Mouse (Mus musculus) lung, postnatal 0 days (tissue): ENCODE measurements around the gene Iqcf1. TPM values are rescaled to one million over a fixed set of nuclear protein-coding genes. Genes with fewer than 3 reads are reported as not detected.

ENCODE experiments used
- ATAC-seq: fragments of 200-750 bp; cut with Nextera tagmentation; 2 replicates; pipeline ENCODE4 v1.8.0; 2017; ENCODE audit warnings: moderate library complexity
- DNase-seq: peaks from one replicate; pipeline ENCODE4 v3.0.0-alpha.2; 2016; ENCODE audit warnings: low spot score
- H3K27ac ChIP-seq: fragments of 300-500 bp; sonication (generic); 2 replicates; pipeline ENCODE4 v1.5.1; 2014; ENCODE audit warnings: antibody characterized with exemption, mild to moderate bottlenecking, low read length, mixed read lengths
- H3K27me3 ChIP-seq: fragments of 300-500 bp; sonication (generic); replicated peaks from 2 replicates; pipeline ENCODE4 v1.6.1; 2014; ENCODE audit warnings: low read length, mixed read lengths; ENCODE audit not compliant: insufficient read depth
- H3K36me3 ChIP-seq: fragments of 300-500 bp; sonication (generic); 2 replicates; pipeline ENCODE4 v1.6.1; 2014; ENCODE audit warnings: low read length, mixed read lengths; ENCODE audit not compliant: insufficient read depth
- H3K4me1 ChIP-seq: fragments of 300-500 bp; sonication (generic); 2 replicates; pipeline ENCODE4 v1.6.1; 2014; ENCODE audit warnings: antibody characterized with exemption, low read depth, low read length, mixed read lengths; ENCODE audit not compliant: insufficient read depth
- H3K4me2 ChIP-seq: fragments of 300-500 bp; sonication (generic); replicated peaks from 2 replicates; pipeline ENCODE4 v1.6.1; 2014; ENCODE audit warnings: low read depth, mild to moderate bottlenecking, low read length, moderate library complexity, mixed read lengths
- H3K4me3 ChIP-seq: fragments of 300-500 bp; sonication (generic); 2 replicates; pipeline ENCODE4 v1.5.1; 2014; ENCODE audit warnings: low read depth, low read length
- H3K9ac ChIP-seq: fragments of 300-500 bp; sonication (generic); replicated peaks from 2 replicates; pipeline ENCODE4 v1.6.1; 2014; ENCODE audit warnings: low read depth, mild to moderate bottlenecking
- H3K9me3 ChIP-seq: fragments of 300-500 bp; sonication (generic); 2 replicates; pipeline ENCODE4 v1.6.1; 2016; ENCODE audit warnings: low read length, mixed read lengths
- CTCF ChIP-seq: IDR thresholded peaks from 2 replicates; pipeline ENCODE4 v1.5.1; 2016; ENCODE audit warnings: antibody characterized with exemption, mild to moderate bottlenecking
- EP300 ChIP-seq: IDR thresholded peaks from 2 replicates; pipeline ENCODE4 v1.6.1; 2016; ENCODE audit warnings: antibody characterized with exemption, mild to moderate bottlenecking, control low read depth
- WGBS: fragments of 180-500 bp; shearing (Covaris S2); extraction: QIAGEN DNeasy Blood & Tissue Kit; methylation state at CpG from one replicate; pipeline ENCODE4 v1.1.7; 2014; 5-methylcytosine and 5-hydroxymethylcytosine counted together
- polyA plus RNA-seq: library from polyadenylated mRNA; unstranded; fragments of >200 nt; fragmentation: Nextera tagmentation; extraction: Ambion mirVana; gene quantifications from 2 replicates; pipeline ENCODE4 v1.2.1, GENCODE M21; 2015

Iqcf1 gene
- polyA plus RNA-seq, 1 experiment from 2014 or later: not detected

DNA sequence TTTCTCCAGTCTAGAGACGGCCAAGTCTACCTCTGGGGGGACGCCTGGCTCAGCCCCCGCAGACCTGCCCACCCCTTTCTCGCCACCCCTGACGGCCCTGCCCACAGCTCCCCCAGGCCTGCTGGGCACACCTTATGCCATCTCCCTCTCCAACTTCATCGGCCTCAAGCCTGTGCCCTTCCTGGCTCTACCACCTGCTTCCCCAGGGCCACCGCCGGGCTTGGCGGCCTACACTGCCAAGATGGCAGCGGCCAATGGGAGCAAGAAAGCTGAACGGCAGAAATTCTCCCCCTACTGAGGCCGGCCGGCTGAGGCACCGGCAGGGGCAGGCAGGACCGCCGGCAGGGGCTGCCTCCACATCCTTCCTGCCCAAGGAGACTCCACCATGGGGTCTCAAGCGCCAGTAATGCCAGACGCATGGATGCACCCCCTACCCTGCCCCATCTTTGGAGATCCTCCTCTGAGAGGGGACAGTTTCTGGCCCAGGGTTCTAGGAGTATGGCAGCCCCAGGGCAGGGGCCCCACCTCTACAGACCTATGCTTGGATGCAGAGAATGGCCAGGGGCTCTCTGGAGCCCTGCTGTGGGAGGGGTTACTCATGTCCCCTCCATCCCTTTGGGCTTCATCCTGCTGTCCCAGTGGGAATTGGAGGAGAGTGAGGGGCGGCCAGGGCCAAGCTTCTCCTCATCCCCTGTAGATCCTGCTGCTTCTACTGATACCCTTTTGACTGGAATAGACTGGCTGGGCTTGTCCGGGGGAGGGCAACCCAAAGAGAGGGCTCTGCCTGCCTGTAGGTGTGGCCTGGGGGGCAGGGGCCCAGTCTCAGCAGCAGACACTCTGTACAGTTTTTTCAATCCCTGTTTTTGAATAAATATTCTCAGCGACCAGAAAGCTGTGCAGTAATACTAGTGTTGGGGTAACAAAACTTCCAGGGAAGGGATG is 36.4 kb upstream of the Iqcf1 start:
- Histone ChIP-seq H3K27me3 (0 out of 2 replicates have a peak, but pooled peaks cover 5% of the 10 kb centered on the region), H3K4me3 (no peak overlapping the region), H3K36me3 (peaks cover 9% of the 10 kb centered on the region), H3K4me1 (peaks cover 4% of the 10 kb centered on the region), H3K27ac (no peak overlapping the region), H3K9ac (no peak overlapping the region), H3K4me2 (no peak overlapping the region), H3K9me3 (no peaks in the 10 kb centered on the region)
- no peak for TF ChIP-seq EP300
- no peak for TF ChIP-seq CTCF
- no peak for DNase-seq
- ATAC-seq: no peak
- WGBS: 85% methylated on average over 21 of the region's 21 CpGs

DNA sequence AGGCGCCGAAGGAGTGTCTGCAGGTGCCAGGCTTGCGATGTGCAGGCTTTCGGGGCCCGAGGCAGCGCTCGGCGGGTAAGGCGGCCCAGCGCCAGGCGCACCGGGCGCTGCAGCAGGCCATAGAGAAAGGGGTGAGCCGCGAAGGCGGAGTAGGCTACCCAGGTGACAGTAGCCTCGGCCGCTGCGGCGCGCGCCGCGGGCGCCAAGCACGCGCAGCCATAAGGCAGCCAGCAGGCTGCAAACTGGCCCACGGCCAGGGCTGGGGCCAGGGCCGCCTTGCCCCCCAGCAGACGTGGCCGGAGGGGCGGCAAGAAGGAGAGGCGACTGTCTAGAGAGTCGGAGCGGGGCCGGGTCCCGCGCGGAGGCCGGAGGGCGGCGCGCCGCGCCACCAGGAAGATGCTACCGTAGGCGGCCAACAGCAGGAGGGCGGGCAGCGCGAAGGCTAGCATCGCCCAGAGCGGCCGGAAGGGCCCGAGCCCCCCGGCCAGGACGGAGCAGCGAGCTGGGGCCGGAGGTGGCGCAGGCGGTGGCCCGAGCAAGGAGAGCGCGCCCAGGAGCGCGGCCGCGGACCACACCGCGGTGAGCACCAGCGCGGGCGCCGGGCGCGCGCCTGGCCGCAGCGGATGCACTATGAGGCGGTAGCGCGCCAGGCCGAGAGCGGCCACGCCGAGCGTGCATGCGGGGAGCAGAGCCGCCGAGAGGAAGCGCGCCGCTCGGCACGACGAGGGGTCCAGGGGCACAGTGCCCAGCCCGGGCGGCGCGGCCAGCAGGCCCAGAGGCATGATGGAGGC is 34.8 kb upstream of the Iqcf1 start:
- ATAC-seq (peak; percentile 67), DNase-seq (peak; percentile 23)
- H3K9ac ChIP-seq: peak overlapping the region; percentile 34; the same call in 1 of the 2 replicates
- peak overlapping the region; percentile 49 for H3K4me3 ChIP-seq
- H3K4me2 ChIP-seq: peak overlapping the region; percentile 95
- H3K9me3 ChIP-seq: no peaks in the 10 kb centered on the region
- 2% methylated on average over 81 of the region's 99 CpGs for WGBS
- TF ChIP-seq EP300: no peak
- no peak for TF ChIP-seq CTCF
- H3K27me3 ChIP-seq: 0 out of 2 replicates have a peak, but pooled peaks cover 5% of the 10 kb centered on the region
- peaks cover 9% of the 10 kb centered on the region for H3K36me3 ChIP-seq
- peaks cover 4% of the 10 kb centered on the region for H3K4me1 ChIP-seq
- no peak overlapping the region for H3K27ac ChIP-seq

DNA sequence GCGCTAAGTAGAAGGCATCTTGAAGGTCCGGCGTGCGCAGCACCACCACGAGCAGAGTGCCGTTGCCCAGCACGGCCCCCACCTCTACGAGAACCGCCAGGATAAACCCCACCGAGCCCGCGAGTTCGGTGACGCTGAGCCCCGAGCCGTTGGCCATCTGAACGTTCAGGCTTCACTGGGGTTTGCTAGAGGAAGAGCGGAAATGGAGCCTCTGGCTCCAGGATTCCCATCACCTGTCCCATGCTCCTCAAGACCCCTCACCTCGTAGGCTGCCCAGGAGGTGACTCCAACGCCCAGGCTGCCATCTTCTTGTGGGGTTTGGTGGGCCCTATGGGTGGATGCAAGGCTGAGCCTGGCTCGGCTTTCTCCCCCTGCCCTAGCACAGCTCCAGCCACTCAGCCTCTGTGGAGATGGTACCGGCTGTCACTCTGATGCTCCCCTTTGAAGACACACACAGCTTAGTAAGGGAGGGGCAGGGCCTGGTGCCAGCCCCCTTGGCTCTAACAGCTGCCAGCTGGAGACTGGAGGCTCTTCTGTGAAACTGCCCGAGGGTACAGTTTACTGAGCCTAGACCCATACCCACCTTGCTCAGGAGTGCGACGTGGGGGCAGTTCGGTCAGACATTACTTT is 34.1 kb upstream of the Iqcf1 start, which contains the start of gene Gpr62:
Gpr62 (minus strand) TSS at position 368 of the 630 bp plus-strand sequence.
- H3K4me2 ChIP-seq: peak within 1 kb of the TSS; percentile 95
- no peaks in the 10 kb centered on the region for H3K9me3 ChIP-seq
- peak within 1 kb of the TSS; percentile 49 for H3K4me3 ChIP-seq
- DNase-seq (no peak), ATAC-seq (no peak)
- H3K27me3 ChIP-seq: 0 out of 2 replicates have a peak, but pooled peaks cover 5% of the 10 kb centered on the region
- peak within 1 kb of the TSS; percentile 34; the same call in 1 of the 2 replicates for H3K9ac ChIP-seq
- H3K4me1 ChIP-seq: peaks cover 4% of the 10 kb centered on the region
- no peak for TF ChIP-seq CTCF
- no peak for TF ChIP-seq EP300
- WGBS: 37% methylated on average over 26 of the region's 26 CpGs
- H3K36me3 ChIP-seq: peaks cover 9% of the 10 kb centered on the region
- H3K27ac ChIP-seq: no peak within 1 kb of the TSS

DNA sequence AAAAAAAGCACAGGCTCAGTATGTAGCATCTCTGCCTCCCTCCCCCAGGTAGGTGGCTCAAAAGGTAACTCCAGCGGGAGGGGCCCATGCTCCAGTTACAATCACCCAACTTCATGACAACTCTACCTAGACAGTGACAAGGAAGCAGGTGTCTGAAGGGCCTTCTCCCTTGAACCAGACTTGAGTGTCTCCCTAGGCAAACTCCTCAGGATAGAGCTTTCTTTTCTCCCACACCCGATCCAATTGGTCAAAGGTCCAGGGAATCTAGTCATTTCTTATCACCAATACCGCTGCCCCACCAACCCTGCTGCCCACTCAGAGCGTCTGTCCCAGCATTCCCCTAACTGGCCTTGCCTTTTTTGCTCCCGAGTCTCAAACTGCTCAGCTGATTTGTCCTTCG is 33.0 kb upstream of the Iqcf1 start:
- TF ChIP-seq EP300 (no peak), CTCF (no peak)
- no peak overlapping the region for H3K9ac ChIP-seq
- H3K27me3 ChIP-seq: 0 out of 2 replicates have a peak, but pooled peaks cover 5% of the 10 kb centered on the region
- DNase-seq (no peak), ATAC-seq (no peak)
- H3K4me3 ChIP-seq: no peak overlapping the region
- H3K4me2 ChIP-seq: no peak overlapping the region
- 83% methylated on average over 6 of the region's 6 CpGs for WGBS
- H3K9me3 ChIP-seq: no peaks in the 10 kb centered on the region
- H3K36me3 ChIP-seq: peaks cover 9% of the 10 kb centered on the region
- no peak overlapping the region for H3K27ac ChIP-seq
- peaks cover 4% of the 10 kb centered on the region for H3K4me1 ChIP-seq

DNA sequence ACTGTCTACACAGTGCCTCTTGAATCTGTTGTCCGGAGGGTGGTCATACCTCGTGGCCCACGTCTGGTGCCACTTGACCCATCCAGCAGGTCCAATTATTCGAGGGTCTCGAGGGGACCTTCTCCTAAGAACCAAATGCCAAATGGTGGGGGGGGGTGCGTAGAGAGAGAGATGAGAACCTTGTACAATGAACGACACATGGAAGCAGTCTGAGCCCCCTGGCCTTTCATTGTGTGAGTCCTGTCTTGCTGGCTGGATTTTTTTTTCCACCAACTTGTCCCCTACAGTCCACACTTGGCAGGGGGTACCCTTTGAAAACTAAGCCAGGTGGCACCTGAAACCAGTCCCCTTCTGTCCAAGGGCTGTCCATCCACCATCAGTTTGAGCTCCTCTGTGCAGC is 32.0 kb upstream of the Iqcf1 start:
- Histone ChIP-seq H3K27ac (no peak overlapping the region), H3K4me2 (no peak overlapping the region), H3K9ac (no peak overlapping the region), H3K36me3 (peaks cover 7% of the 10 kb centered on the region; the same call in 1 of the 2 replicates), H3K4me1 (peaks cover 4% of the 10 kb centered on the region), H3K9me3 (no peaks in the 10 kb centered on the region), H3K4me3 (no peak overlapping the region), H3K27me3 (0 out of 2 replicates have a peak, but pooled peaks cover 5% of the 10 kb centered on the region)
- 85% methylated on average over 7 of the region's 7 CpGs for WGBS
- ATAC-seq: no peak
- DNase-seq: no peak
- TF ChIP-seq EP300 (no peak), CTCF (no peak)

DNA sequence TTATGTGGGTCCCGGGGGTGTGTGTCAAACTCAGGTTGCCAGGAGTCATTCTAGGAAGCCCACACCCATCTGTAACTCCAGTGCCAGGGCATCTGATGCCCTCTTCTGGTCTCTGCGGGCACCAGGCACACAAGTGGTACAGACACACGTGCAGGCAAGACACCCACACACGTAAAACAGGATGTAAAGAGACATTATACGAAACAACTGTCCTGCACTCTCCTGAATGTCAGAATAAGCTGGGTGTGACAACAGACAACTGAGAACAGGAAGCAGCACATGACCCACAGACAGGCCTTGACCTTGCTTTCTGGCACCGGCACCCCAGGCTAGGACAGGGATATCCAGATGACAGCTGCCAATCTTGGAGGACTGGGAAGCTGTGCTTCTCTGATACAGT is 30.4 kb upstream of the Iqcf1 start:
- Histone ChIP-seq H3K27ac (no peak overlapping the region), H3K9me3 (no peaks in the 10 kb centered on the region), H3K4me2 (no peak overlapping the region), H3K4me3 (no peak overlapping the region), H3K4me1 (peaks cover 9% of the 10 kb centered on the region), H3K27me3 (0 out of 2 replicates have a peak, but pooled peaks cover 5% of the 10 kb centered on the region), H3K36me3 (no peaks in the 10 kb centered on the region), H3K9ac (no peak overlapping the region)
- WGBS: 57% methylated on average over 6 of the region's 6 CpGs
- DNase-seq (no peak), ATAC-seq (no peak)
- TF ChIP-seq CTCF (peak; percentile 26), EP300 (no peak)
